Mouse (Mus musculus) embryo, embryonic 9.5 days (tissue): Measurements from ENCODE around the gene Dnaic2.

ENCODE experiments used
- DNase-seq: peaks from one replicate; pipeline ENCODE4 v3.0.0-alpha.2; 2017; ENCODE audit errors: extremely low spot score

Gene Dnaic2

GRCm38 (mm10) chr11:114797981-114798380, 70.8 kb downstream of the Dnaic2 start:
- no peak for DNase-seq

GRCm38 (mm10) chr11:114798624-114799023, 71.4 kb downstream of the Dnaic2 start, which contains the start of gene Gpr142:
Gene Gpr142 (plus strand): TSS chr11:114798924.
- DNase-seq = no peak

- no peak for DNase-seq
Measured at GRCm38 (mm10) chr11:114801906-114802305, 74.7 kb downstream of the Dnaic2 start.

- DNase-seq = no peak
Measured at GRCm38 (mm10) chr11:114802540-114803267, 75.5 kb downstream of the Dnaic2 start.

GRCm38 (mm10) chr11:114803990-114804389, 76.8 kb downstream of the Dnaic2 start:
- DNase-seq = no peak

GRCm38 (mm10) chr11:114807025-114807424, 79.8 kb downstream of the Dnaic2 start:
- no peak for DNase-seq
